Mouse (Mus musculus): ENCODE measurements at regions not wholly inside any gene's neighbourhood (a gene's known extent, or its start where the extent isn't known, plus 50 kb on each side); places are given as distances from the start of the nearest gene placed in this dataset.

DNA sequence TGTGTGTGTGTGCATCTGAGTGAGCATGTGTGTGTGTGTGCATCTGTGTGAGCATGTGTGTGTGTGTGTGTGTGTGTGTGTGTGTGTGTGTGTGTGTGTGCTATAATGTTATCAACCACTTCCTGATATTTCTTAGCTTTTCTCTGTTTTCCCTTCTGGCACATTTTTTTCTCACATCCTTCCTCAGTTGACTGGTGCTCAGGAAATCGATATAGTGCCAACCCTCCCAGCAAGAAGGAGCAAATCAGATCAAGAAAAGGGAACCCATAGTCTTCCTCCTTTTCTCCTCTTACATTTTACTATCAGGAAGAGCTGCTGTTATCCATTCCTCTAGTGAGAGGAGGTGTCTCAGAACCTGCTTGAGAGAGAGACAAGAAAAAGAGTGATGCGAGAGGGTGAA, 136.1 kb upstream of the Cited2 start:
- Histone ChIP-seq H3K4me3 (ENCODE audit: low read depth, low read length) (no peak overlapping the region), H3K27ac (ENCODE audit: insufficient read depth, low read length) (no peak overlapping the region), H3K9me3 (replicated peaks; ENCODE audit: control insufficient read depth, insufficient read depth, low read length, poor library complexity, severe bottlenecking) (no peaks in the 10 kb centered on the region), H3K27me3 (ENCODE audit: control insufficient read depth, insufficient read depth, low read length, poor library complexity, severe bottlenecking) (no peaks in the 10 kb centered on the region), H3K9ac (ENCODE audit: low read depth, poor library complexity, severe bottlenecking) (no peak overlapping the region), H3K36me3 (ENCODE audit: control insufficient read depth, insufficient read depth, low read length, poor library complexity, severe bottlenecking) (no peaks in the 10 kb centered on the region), H3K4me1 (ENCODE audit: control insufficient read depth, insufficient read depth, low read length) (no peaks in the 10 kb centered on the region)
- no peak for TF ChIP-seq CTCF (IDR thresholded peaks at IDR 0.05; ENCODE audit: low read depth, low read length)
- TF ChIP-seq POLR2A (IDR thresholded peaks at IDR 0.05; ENCODE audit: insufficient read depth, low read length): no peak
- TF ChIP-seq EP300 (IDR thresholded peaks at IDR 0.05; ENCODE audit: insufficient read depth, low read depth, low read length): no peak

DNA sequence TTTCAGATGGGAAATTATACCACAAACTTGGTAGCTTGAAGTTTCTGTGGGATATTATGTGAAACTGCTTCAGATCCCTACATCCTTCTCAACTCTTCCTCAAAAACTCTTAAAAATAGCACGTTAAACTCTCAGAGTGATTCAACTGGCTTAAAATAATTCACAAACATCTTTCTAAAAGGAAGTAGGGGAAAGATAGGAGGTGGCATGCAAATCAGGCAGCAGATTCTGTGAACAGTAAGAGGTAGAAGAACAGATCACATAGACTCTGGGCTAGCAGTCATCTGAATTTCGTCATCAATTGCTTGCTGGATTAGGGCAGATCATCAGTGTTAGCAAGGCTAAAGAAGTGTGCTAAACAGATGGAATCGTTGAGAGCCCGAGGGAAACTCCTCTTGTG, 133.9 kb upstream of the Cited2 start:
- no peak overlapping the region for H3K9ac ChIP-seq (ENCODE audit: low read depth, poor library complexity, severe bottlenecking)
- H3K4me1 ChIP-seq (ENCODE audit: control insufficient read depth, insufficient read depth, low read length): peaks cover 4% of the 10 kb centered on the region
- H3K4me3 ChIP-seq (ENCODE audit: low read depth, low read length): no peak overlapping the region
- H3K27me3 ChIP-seq (ENCODE audit: control insufficient read depth, insufficient read depth, low read length, poor library complexity, severe bottlenecking): no peaks in the 10 kb centered on the region
- no peak overlapping the region for H3K27ac ChIP-seq (ENCODE audit: insufficient read depth, low read length)
- TF ChIP-seq EP300 (IDR thresholded peaks at IDR 0.05; ENCODE audit: insufficient read depth, low read depth, low read length) (no peak), POLR2A (IDR thresholded peaks at IDR 0.05; ENCODE audit: insufficient read depth, low read length) (no peak), CTCF (IDR thresholded peaks at IDR 0.05; ENCODE audit: low read depth, low read length) (no peak)
- no peaks in the 10 kb centered on the region for H3K36me3 ChIP-seq (ENCODE audit: control insufficient read depth, insufficient read depth, low read length, poor library complexity, severe bottlenecking)
- H3K9me3 ChIP-seq (replicated peaks; ENCODE audit: control insufficient read depth, insufficient read depth, low read length, poor library complexity, severe bottlenecking): no peaks in the 10 kb centered on the region

DNA sequence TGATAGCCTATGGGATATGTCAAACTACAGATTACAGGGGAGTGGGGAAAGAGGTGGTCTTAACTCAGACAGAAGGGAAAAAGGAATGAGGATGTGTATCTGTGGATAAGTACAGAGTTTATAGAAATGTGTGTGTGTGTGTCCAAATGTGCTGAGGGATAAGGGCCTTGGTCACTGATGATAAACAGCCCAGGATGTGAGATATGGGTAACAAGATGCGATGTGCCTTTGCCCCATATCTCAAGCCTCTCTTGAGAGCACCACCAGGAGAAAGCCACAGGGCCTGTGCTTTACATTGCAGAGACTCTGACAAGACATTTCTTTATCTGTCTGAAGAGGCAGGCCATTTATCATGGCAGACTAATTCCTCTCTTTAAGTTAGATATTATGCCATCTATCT, 132.8 kb upstream of the Cited2 start:
- Histone ChIP-seq H3K4me3 (ENCODE audit: low read depth, low read length) (no peak overlapping the region), H3K9me3 (replicated peaks; ENCODE audit: control insufficient read depth, insufficient read depth, low read length, poor library complexity, severe bottlenecking) (no peaks in the 10 kb centered on the region), H3K27ac (ENCODE audit: insufficient read depth, low read length) (no peak overlapping the region), H3K4me1 (ENCODE audit: control insufficient read depth, insufficient read depth, low read length) (peaks cover 4% of the 10 kb centered on the region), H3K36me3 (ENCODE audit: control insufficient read depth, insufficient read depth, low read length, poor library complexity, severe bottlenecking) (no peaks in the 10 kb centered on the region), H3K9ac (ENCODE audit: low read depth, poor library complexity, severe bottlenecking) (no peak overlapping the region), H3K27me3 (ENCODE audit: control insufficient read depth, insufficient read depth, low read length, poor library complexity, severe bottlenecking) (no peaks in the 10 kb centered on the region)
- no peak for TF ChIP-seq CTCF (IDR thresholded peaks at IDR 0.05; ENCODE audit: low read depth, low read length)
- no peak for TF ChIP-seq EP300 (IDR thresholded peaks at IDR 0.05; ENCODE audit: insufficient read depth, low read depth, low read length)
- TF ChIP-seq POLR2A (IDR thresholded peaks at IDR 0.05; ENCODE audit: insufficient read depth, low read length): no peak

DNA sequence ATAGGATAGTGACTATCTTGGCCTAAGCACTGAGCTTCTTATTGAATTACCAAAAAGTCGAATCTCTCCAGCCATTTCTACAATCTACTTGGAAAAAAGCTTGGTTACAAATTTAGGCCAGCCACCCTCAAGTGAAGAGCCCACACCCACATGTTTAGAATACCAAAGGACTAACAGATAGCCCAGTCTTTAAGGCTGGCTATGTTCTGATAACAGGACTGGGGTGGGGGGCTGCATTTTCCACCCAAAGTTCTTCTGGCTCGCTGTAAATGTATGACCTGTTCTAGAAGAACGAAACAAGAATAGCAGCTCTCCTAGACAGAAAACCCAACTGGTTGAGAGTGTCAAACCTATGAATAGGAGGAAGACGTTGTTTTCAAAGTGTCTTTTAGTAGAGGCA, 130.6 kb upstream of the Cited2 start:
- TF ChIP-seq CTCF (IDR thresholded peaks at IDR 0.05; ENCODE audit: low read depth, low read length): no peak
- no peak for TF ChIP-seq EP300 (IDR thresholded peaks at IDR 0.05; ENCODE audit: insufficient read depth, low read depth, low read length)
- TF ChIP-seq POLR2A (IDR thresholded peaks at IDR 0.05; ENCODE audit: insufficient read depth, low read length): no peak

DNA sequence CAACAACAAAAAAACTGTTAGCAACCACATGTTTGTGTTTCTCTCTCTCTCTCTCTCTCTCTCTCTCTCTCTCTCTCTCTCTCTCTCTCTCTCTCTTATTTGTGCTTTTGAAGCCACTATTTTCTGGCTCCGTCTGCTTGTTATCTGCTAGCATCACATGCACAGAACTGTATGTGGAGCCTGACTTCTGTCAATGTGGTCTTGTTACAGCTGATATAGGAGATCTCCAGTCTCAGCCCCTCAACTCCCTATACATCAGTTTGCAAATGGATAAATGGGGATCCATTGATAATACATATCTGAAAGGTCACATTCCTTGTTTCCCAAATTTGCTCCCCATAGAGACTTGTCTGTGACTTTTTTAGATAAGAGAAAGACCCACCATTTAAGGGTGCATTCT, 126.9 kb upstream of the Cited2 start:
- H3K9me3 ChIP-seq (replicated peaks; ENCODE audit: control insufficient read depth, insufficient read depth, low read length, poor library complexity, severe bottlenecking): no peaks in the 10 kb centered on the region

More for the DNA sequence above, 130.6 kb upstream of the Cited2 start:
- Histone ChIP-seq H3K9me3 (replicated peaks; ENCODE audit: control insufficient read depth, insufficient read depth, low read length, poor library complexity, severe bottlenecking) (no peaks in the 10 kb centered on the region), H3K27ac (ENCODE audit: insufficient read depth, low read length) (no peak overlapping the region), H3K27me3 (ENCODE audit: control insufficient read depth, insufficient read depth, low read length, poor library complexity, severe bottlenecking) (no peaks in the 10 kb centered on the region), H3K9ac (ENCODE audit: low read depth, poor library complexity, severe bottlenecking) (no peak overlapping the region), H3K36me3 (ENCODE audit: control insufficient read depth, insufficient read depth, low read length, poor library complexity, severe bottlenecking) (no peaks in the 10 kb centered on the region), H3K4me3 (ENCODE audit: low read depth, low read length) (no peak overlapping the region), H3K4me1 (ENCODE audit: control insufficient read depth, insufficient read depth, low read length) (peaks cover 4% of the 10 kb centered on the region)

DNA sequence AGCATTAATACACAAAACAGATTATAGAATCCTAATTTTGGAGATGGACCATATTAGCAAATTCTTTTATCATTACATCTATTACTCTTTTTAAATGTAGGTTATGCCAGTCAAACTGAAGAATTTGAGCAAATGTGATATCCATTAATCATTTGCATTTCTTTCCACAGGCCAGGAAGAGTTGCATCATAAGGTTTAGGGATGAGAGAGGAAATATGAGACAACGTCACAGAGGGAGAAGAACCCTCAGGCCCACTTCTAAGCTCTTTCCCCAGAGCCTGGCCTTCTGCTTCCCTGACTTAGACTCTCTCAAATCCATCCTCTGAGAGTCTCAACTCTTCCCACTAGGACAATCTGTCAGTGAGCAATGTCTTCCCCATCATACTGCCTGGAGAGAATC, 126.3 kb upstream of the Cited2 start:
- H3K36me3 ChIP-seq (ENCODE audit: control insufficient read depth, insufficient read depth, low read length, poor library complexity, severe bottlenecking): no peaks in the 10 kb centered on the region
- H3K9ac ChIP-seq (ENCODE audit: low read depth, poor library complexity, severe bottlenecking): no peak overlapping the region
- no peaks in the 10 kb centered on the region for H3K27me3 ChIP-seq (ENCODE audit: control insufficient read depth, insufficient read depth, low read length, poor library complexity, severe bottlenecking)
- H3K27ac ChIP-seq (ENCODE audit: insufficient read depth, low read length): no peak overlapping the region
- TF ChIP-seq EP300 (IDR thresholded peaks at IDR 0.05; ENCODE audit: insufficient read depth, low read depth, low read length) (no peak), CTCF (IDR thresholded peaks at IDR 0.05; ENCODE audit: low read depth, low read length) (no peak), POLR2A (IDR thresholded peaks at IDR 0.05; ENCODE audit: insufficient read depth, low read length) (no peak)
- H3K4me3 ChIP-seq (ENCODE audit: low read depth, low read length): no peak overlapping the region
- H3K4me1 ChIP-seq (ENCODE audit: control insufficient read depth, insufficient read depth, low read length): peaks cover 4% of the 10 kb centered on the region
- H3K9me3 ChIP-seq (replicated peaks; ENCODE audit: control insufficient read depth, insufficient read depth, low read length, poor library complexity, severe bottlenecking): no peaks in the 10 kb centered on the region

More for the DNA sequence above, 126.9 kb upstream of the Cited2 start:
- TF ChIP-seq CTCF (IDR thresholded peaks at IDR 0.05; ENCODE audit: low read depth, low read length): no peak
- no peak for TF ChIP-seq POLR2A (IDR thresholded peaks at IDR 0.05; ENCODE audit: insufficient read depth, low read length)
- no peak for TF ChIP-seq EP300 (IDR thresholded peaks at IDR 0.05; ENCODE audit: insufficient read depth, low read depth, low read length)
- H3K9ac ChIP-seq (ENCODE audit: low read depth, poor library complexity, severe bottlenecking): no peak overlapping the region
- H3K4me3 ChIP-seq (ENCODE audit: low read depth, low read length): no peak overlapping the region
- peaks cover 4% of the 10 kb centered on the region for H3K4me1 ChIP-seq (ENCODE audit: control insufficient read depth, insufficient read depth, low read length)
- no peaks in the 10 kb centered on the region for H3K36me3 ChIP-seq (ENCODE audit: control insufficient read depth, insufficient read depth, low read length, poor library complexity, severe bottlenecking)
- H3K27me3 ChIP-seq (ENCODE audit: control insufficient read depth, insufficient read depth, low read length, poor library complexity, severe bottlenecking): no peaks in the 10 kb centered on the region
- H3K27ac ChIP-seq (ENCODE audit: insufficient read depth, low read length): no peak overlapping the region

Measured in ES-Bruce4 (cell line).